Mouse (Mus musculus) hindbrain, embryonic 11.5 days (tissue): ENCODE measurements around the gene Dop1a. TPM values are rescaled to one million over a fixed set of nuclear protein-coding genes. Genes with fewer than 3 reads are reported as not detected.

ENCODE experiments used
- ATAC-seq: fragments of 200-750 bp; cut with Nextera tagmentation; 2 replicates; pipeline ENCODE4 v1.8.0; 2017; ENCODE audit warnings: mild to moderate bottlenecking, moderate TSS enrichment, moderate library complexity; ENCODE audit not compliant: low FRiP score
- DNase-seq: peaks from one replicate; pipeline ENCODE4 v3.0.0-alpha.2; 2015; ENCODE audit warnings: low spot score
- H3K27ac ChIP-seq: fragments of 300-500 bp; sonication (generic); 2 replicates; pipeline ENCODE4 v1.5.1; 2014; ENCODE audit warnings: mild to moderate bottlenecking, low read depth, low read length
- H3K27me3 ChIP-seq: fragments of 300-500 bp; sonication (generic); 2 replicates; pipeline ENCODE4 v1.6.1; 2014; ENCODE audit warnings: mild to moderate bottlenecking, low read length, moderate library complexity, mixed read lengths; ENCODE audit not compliant: control insufficient read depth, insufficient read depth
- H3K36me3 ChIP-seq: fragments of 300-500 bp; sonication (generic); 2 replicates; pipeline ENCODE4 v1.6.1; 2014; ENCODE audit warnings: mild to moderate bottlenecking, low read length, moderate library complexity, mixed read lengths; ENCODE audit not compliant: control insufficient read depth, insufficient read depth
- H3K4me1 ChIP-seq: fragments of 300-500 bp; sonication (generic); replicated peaks from 2 replicates; pipeline ENCODE4 v1.6.1; 2014; ENCODE audit warnings: low read length, mixed read lengths; ENCODE audit not compliant: control insufficient read depth, insufficient read depth
- H3K4me2 ChIP-seq: fragments of 300-500 bp; sonication (generic); replicated peaks from 2 replicates; pipeline ENCODE4 v1.6.1; 2014; ENCODE audit warnings: mild to moderate bottlenecking, low read depth, low read length
- H3K4me3 ChIP-seq: fragments of 300-500 bp; sonication (generic); 2 replicates; pipeline ENCODE4 v1.5.1; 2014; ENCODE audit warnings: low read depth, low read length
- H3K9ac ChIP-seq: fragments of 300-500 bp; sonication (generic); 2 replicates; pipeline ENCODE4 v1.6.1; 2014; ENCODE audit warnings: low read depth, low read length
- H3K9me3 ChIP-seq: fragments of 300-500 bp; sonication (generic); 2 replicates; pipeline ENCODE4 v1.6.1; 2016; ENCODE audit warnings: low read length; ENCODE audit not compliant: control insufficient read depth
- WGBS: fragments of 180-500 bp; shearing (Covaris S2); extraction: QIAGEN DNeasy Blood & Tissue Kit; methylation state at CpG from one replicate; pipeline ENCODE4 v1.1.7; 2014; 5-methylcytosine and 5-hydroxymethylcytosine counted together
- polyA plus RNA-seq: library from polyadenylated mRNA; unstranded; fragments of >200 nt; fragmentation: Nextera tagmentation; extraction: Ambion mirVana; gene quantifications from 2 replicates; pipeline ENCODE4 v1.2.1, GENCODE M21; 2014

Dop1a gene
- polyA plus RNA-seq, 1 experiment from 2014 or later: 25.3 TPM

DNA sequence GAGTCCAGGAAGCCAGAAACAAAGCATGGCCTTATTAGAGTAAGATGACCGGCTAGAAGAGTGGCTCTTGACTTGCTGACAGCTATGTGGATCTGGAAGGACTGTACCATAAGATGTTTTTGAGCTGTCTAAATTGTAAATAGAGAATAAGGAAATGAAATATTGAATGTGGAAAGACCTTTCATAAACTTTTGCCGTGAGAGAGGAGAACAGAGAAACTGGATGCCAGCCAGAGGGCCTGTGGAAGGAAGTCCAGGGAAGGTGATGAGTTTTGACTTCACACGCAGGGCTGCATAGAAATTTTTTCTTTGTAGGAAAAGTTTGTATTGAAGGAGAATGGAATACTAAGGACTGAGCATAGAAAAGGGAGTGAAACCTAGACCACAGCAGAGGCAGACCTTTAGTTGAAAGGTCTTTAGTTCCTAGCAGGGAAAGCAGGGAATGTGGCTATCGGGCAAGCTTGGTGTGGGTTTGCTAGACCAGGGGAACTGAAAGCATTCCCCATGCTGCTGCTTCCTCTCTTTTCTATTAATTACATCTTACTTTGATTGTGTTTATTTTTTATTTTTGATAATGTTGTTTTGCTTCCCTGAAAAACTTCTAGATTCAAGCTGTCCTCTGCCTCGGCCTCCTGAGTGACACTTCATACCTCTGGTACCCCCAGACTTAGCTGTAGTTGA lies 11.6 kb downstream of the Dop1a start:
- H3K9ac ChIP-seq: no peak overlapping the region
- H3K27ac ChIP-seq: no peak overlapping the region
- H3K4me1 ChIP-seq: no peaks in the 10 kb centered on the region
- 87% methylated on average over 5 of the region's 5 CpGs for WGBS
- no peaks in the 10 kb centered on the region for H3K27me3 ChIP-seq
- DNase-seq (no peak), ATAC-seq (no peak)
- no peaks in the 10 kb centered on the region for H3K36me3 ChIP-seq
- H3K9me3 ChIP-seq: no peaks in the 10 kb centered on the region
- no peak overlapping the region for H3K4me2 ChIP-seq
- H3K4me3 ChIP-seq: no peak overlapping the region

DNA sequence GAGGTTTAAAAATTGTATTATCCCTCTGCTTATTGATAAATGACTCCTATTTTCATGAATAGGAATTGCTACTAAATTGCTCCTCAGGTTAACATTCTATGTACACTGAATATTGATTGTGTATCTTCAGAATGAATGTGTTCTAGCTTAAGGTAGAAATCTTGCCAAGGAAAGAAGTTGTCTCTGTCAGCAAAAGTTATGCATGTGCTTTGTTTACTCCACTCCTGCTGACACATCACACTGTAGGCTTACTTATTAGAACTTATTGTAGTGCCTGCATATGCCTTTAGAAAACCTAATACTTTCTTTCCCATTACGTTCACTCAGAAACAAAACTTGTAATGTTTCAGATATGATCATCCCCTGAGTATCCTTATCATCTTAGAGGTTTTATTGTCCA lies 15.3 kb downstream of the Dop1a start:
- Histone ChIP-seq H3K27ac (no peak overlapping the region), H3K9ac (no peak overlapping the region), H3K9me3 (no peaks in the 10 kb centered on the region), H3K4me1 (no peaks in the 10 kb centered on the region), H3K4me3 (no peak overlapping the region), H3K4me2 (no peak overlapping the region), H3K36me3 (no peaks in the 10 kb centered on the region), H3K27me3 (no peaks in the 10 kb centered on the region)
- WGBS: 94% methylated on average over 1 of the region's 1 CpGs
- DNase-seq (no peak), ATAC-seq (no peak)

GRCm38 (mm10) chr9:86491740-86492139 lies 24.8 kb downstream of the Dop1a start:
- 91% methylated on average over 2 of the region's 2 CpGs for WGBS
- Histone ChIP-seq H3K36me3 (no peaks in the 10 kb centered on the region), H3K4me2 (no peak overlapping the region), H3K4me3 (no peak overlapping the region), H3K27ac (no peak overlapping the region), H3K27me3 (no peaks in the 10 kb centered on the region), H3K9ac (no peak overlapping the region), H3K4me1 (no peaks in the 10 kb centered on the region), H3K9me3 (no peaks in the 10 kb centered on the region)
- DNase-seq: no peak
- no peak for ATAC-seq

GRCm38 (mm10) chr9:86496261-86496660 lies 29.3 kb downstream of the Dop1a start:
- Histone ChIP-seq H3K9ac (no peak overlapping the region), H3K36me3 (no peaks in the 10 kb centered on the region), H3K4me1 (no peaks in the 10 kb centered on the region), H3K9me3 (no peaks in the 10 kb centered on the region), H3K4me3 (no peak overlapping the region), H3K27ac (no peak overlapping the region), H3K4me2 (no peak overlapping the region), H3K27me3 (no peaks in the 10 kb centered on the region)
- ATAC-seq (no peak), DNase-seq (no peak)
- 91% methylated on average over 4 of the region's 4 CpGs for WGBS

- Histone ChIP-seq H3K4me1 (no peaks in the 10 kb centered on the region), H3K4me3 (no peak overlapping the region), H3K9me3 (no peaks in the 10 kb centered on the region), H3K27me3 (no peaks in the 10 kb centered on the region), H3K4me2 (no peak overlapping the region), H3K36me3 (no peaks in the 10 kb centered on the region), H3K9ac (no peak overlapping the region), H3K27ac (no peak overlapping the region)
- no peak for ATAC-seq
- WGBS: 93% methylated on average over 3 of the region's 3 CpGs
- DNase-seq: no peak
These were observed 32.1 kb downstream of the Dop1a start for GRCm38 (mm10) chr9:86499083-86499482.

DNA sequence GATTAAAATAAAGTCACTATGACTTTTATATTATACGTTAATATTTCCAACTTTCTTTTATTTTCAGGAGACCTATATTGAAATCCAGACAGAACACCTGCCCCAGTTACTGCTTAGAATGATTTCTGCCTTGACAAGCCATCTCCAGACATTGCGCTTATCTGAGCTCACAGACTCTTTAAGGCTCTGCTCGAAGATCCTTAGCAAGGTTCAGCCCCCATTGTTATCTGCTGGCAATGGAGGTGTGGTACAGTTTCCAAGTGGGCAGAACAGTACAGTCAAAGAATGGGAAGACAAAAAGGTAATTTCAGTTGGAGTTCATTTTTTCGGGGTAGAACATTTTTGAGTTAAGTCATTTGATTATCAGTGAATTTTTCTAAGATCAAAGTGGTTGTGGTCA lies 40.5 kb downstream of the Dop1a start:
- no peaks in the 10 kb centered on the region for H3K27me3 ChIP-seq
- no peaks in the 10 kb centered on the region for H3K9me3 ChIP-seq
- H3K4me1 ChIP-seq: no peaks in the 10 kb centered on the region
- WGBS: 90% methylated on average over 4 of the region's 4 CpGs
- no peak overlapping the region for H3K9ac ChIP-seq
- ATAC-seq (no peak), DNase-seq (no peak)
- H3K4me2 ChIP-seq: no peak overlapping the region
- no peaks in the 10 kb centered on the region for H3K36me3 ChIP-seq
- H3K27ac ChIP-seq: no peak overlapping the region
- H3K4me3 ChIP-seq: no peak overlapping the region

DNA sequence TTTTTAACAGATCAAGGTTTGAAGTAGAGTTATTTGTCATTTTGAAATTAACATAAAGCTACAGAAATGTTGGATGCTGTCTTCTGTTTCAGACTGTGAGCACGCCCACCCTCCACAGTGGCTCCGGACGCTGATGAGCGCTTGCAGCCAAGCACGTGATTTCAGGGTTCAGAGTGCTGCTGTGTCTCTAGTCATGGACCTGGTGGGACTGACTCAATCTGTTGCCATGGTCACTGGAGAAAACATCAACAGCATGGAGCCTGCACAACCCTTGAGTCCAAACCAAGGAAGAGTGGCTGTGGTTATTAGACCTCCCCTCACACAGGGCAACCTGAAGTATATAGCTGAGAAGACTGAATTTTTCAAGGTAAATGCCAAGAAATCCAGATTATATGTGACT lies 46.8 kb downstream of the Dop1a start:
- ATAC-seq (no peak), DNase-seq (no peak)
- Histone ChIP-seq H3K4me2 (no peak overlapping the region), H3K27ac (no peak overlapping the region), H3K36me3 (no peaks in the 10 kb centered on the region), H3K4me1 (no peaks in the 10 kb centered on the region), H3K9ac (no peak overlapping the region), H3K4me3 (no peak overlapping the region), H3K27me3 (no peaks in the 10 kb centered on the region), H3K9me3 (no peaks in the 10 kb centered on the region)
- WGBS: 76% methylated on average over 5 of the region's 5 CpGs

- Histone ChIP-seq H3K4me3 (no peak overlapping the region), H3K9ac (no peak overlapping the region), H3K36me3 (no peaks in the 10 kb centered on the region), H3K4me2 (no peak overlapping the region), H3K4me1 (no peaks in the 10 kb centered on the region), H3K27ac (no peak overlapping the region), H3K27me3 (no peaks in the 10 kb centered on the region), H3K9me3 (no peaks in the 10 kb centered on the region)
- ATAC-seq (no peak), DNase-seq (no peak)
- 86% methylated on average over 3 of the region's 3 CpGs for WGBS
These were observed 47.4 kb downstream of the Dop1a start for GRCm38 (mm10) chr9:86514390-86514789.

DNA sequence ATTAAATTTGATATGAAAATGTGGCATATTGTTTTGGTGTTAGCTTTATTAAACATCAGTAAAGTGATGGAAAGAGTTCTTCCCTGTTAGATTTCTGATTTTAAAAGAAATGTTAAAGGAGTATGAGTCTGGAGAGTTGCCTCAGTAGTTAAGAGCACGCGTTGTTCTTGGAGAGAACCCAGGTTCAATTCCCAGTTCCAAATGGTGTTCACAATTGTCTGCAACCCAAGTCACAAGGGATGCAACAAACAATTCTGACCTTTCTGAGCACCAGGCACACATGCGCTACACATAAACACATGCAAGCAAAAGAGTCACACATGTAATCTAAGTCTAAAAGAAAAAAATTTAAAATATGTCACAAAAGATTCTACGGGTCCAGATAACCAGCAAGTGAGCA lies 47.8 kb downstream of the Dop1a start:
- Histone ChIP-seq H3K27me3 (no peaks in the 10 kb centered on the region), H3K4me1 (no peaks in the 10 kb centered on the region), H3K9me3 (no peaks in the 10 kb centered on the region), H3K36me3 (no peaks in the 10 kb centered on the region), H3K9ac (no peak overlapping the region), H3K4me3 (no peak overlapping the region), H3K4me2 (no peak overlapping the region), H3K27ac (no peak overlapping the region)
- 92% methylated on average over 4 of the region's 4 CpGs for WGBS
- ATAC-seq (no peak), DNase-seq (no peak)
